Mouse (Mus musculus) G1E (cell line): Measurements from ENCODE around the gene Ttc7.

Source experiments
- CTCF ChIP-seq: IDR thresholded peaks from 2 replicates; pipeline ENCODE4 v1.5.1; 2012; ENCODE audit warnings: low read depth, low read length, inconsistent platforms, mixed read lengths
- GATA1 ChIP-seq: IDR thresholded peaks from 2 replicates; pipeline ENCODE4 v1.6.1; 2012; ENCODE audit warnings: borderline replicate concordance, low read length, inconsistent platforms, mixed read lengths
- POLR2AphosphoS5 ChIP-seq: IDR thresholded peaks from 2 replicates; pipeline ENCODE4 v1.6.1; 2012; ENCODE audit warnings: low read depth, low read length, inconsistent platforms; ENCODE audit not compliant: insufficient replicate concordance

DNA sequence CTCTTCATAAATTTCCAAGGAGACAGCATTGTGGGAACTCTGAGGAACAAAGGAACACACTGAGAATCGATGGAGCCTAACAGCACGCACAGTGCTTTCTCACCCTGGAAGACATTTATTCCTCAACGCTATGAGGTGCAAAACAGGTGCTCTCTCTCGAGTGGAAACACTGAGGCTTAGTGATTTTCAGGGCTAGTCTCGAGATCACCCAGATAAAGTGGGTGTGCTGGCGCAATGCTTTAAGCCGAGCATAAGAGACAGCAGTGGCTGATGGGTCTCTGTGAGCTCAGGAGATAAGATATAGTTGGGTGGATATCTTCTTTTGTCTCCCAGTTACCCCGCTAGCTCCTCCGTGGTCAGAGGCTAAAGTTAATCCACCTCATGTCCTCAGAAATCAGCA lies 36.6 kb upstream of the Ttc7 start:
- TF ChIP-seq CTCF: no peak
- TF ChIP-seq POLR2AphosphoS5: no peak
- TF ChIP-seq GATA1: no peak
